Mouse (Mus musculus) activated CD4-positive, CD25-positive, alpha-beta regulatory T cell, adult 4 months (primary cell): Measurements from ENCODE around the gene Sdad1. TPM values are rescaled to one million over a fixed set of nuclear protein-coding genes. Genes with fewer than 3 reads are reported as not detected.
A peak's percentile ranks its signal among the peaks of the same experiment; 100 is the strongest.

Experiments used
- ATAC-seq: one replicate; pipeline ENCODE4 v1.8.0; 2017
- polyA plus RNA-seq, 2 experiments: library from polyadenylated mRNA; unstranded; fragments of 100-300 nt; shearing (Covaris generic); gene quantifications; one replicate each; pipeline ENCODE4 v1.2.1; 2017

Gene Sdad1
- polyA plus RNA-seq, 2 experiments from 2014 or later = 37.7 to 41.4 TPM

GRCm38 (mm10) chr5:92312046-92312715, 1.9 kb upstream of the Sdad1 start:
- no peak for ATAC-seq

GRCm38 (mm10) chr5:92304291-92304690, 6.0 kb downstream of the Sdad1 start:
- no peak for ATAC-seq

GRCm38 (mm10) chr5:92302149-92302840, 8.0 kb downstream of the Sdad1 start:
- no peak for ATAC-seq

- no peak for ATAC-seq
These were observed 15.8 kb downstream of the Sdad1 start for GRCm38 (mm10) chr5:92294525-92294924.

- ATAC-seq = no peak
These were observed 18.4 kb downstream of the Sdad1 start for GRCm38 (mm10) chr5:92291652-92292414.

- ATAC-seq = no peak
These were observed 22.4 kb downstream of the Sdad1 start for GRCm38 (mm10) chr5:92287840-92288239.

GRCm38 (mm10) chr5:92283107-92283506, 27.2 kb downstream of the Sdad1 start:
- ATAC-seq = no peak

- ATAC-seq = no peak
These were observed 27.7 kb downstream of the Sdad1 start for GRCm38 (mm10) chr5:92282571-92282970.

- ATAC-seq = no peak
These were observed 31.2 kb downstream of the Sdad1 start for GRCm38 (mm10) chr5:92278942-92279537.

- ATAC-seq = peak; percentile 94
These were observed 32.6 kb downstream of the Sdad1 start, which contains the start of gene Naaa for GRCm38 (mm10) chr5:92277437-92278394. Naaa (minus strand) TSS chr5:92278170.

- ATAC-seq = no peak
These were observed 39.8 kb downstream of the Sdad1 start for GRCm38 (mm10) chr5:92270496-92270895.

- ATAC-seq = no peak
These were observed 46.4 kb downstream of the Sdad1 start for GRCm38 (mm10) chr5:92263761-92264359.

GRCm38 (mm10) chr5:92262646-92263045, 47.6 kb downstream of the Sdad1 start:
- no peak for ATAC-seq

GRCm38 (mm10) chr5:92256218-92256617, 54.1 kb downstream of the Sdad1 start, which contains the start of gene Ppef2:
Ppef2 (minus strand) TSS chr5:92256278.
- no peak for ATAC-seq

GRCm38 (mm10) chr5:92254476-92254875, 55.8 kb downstream of the Sdad1 start:
- ATAC-seq = no peak

GRCm38 (mm10) chr5:92252797-92253343, 57.4 kb downstream of the Sdad1 start:
- no peak for ATAC-seq

GRCm38 (mm10) chr5:92252031-92252430, 58.2 kb downstream of the Sdad1 start:
- ATAC-seq = no peak

- ATAC-seq = no peak
These were observed 61.7 kb downstream of the Sdad1 start for GRCm38 (mm10) chr5:92248614-92249013.

GRCm38 (mm10) chr5:92245483-92245882, 64.8 kb downstream of the Sdad1 start:
- ATAC-seq = peak; percentile 95

- no peak for ATAC-seq
These were observed 65.4 kb downstream of the Sdad1 start for GRCm38 (mm10) chr5:92244900-92245299.

GRCm38 (mm10) chr5:92240769-92241168, 69.5 kb downstream of the Sdad1 start:
- no peak for ATAC-seq
